Mouse (Mus musculus) lung, postnatal 10 days (tissue): ENCODE measurements around the gene Plek.
A peak's percentile ranks its signal among the peaks of the same experiment; 100 is the strongest.

Experiments
- DNase-seq: peaks from one replicate; pipeline ENCODE4 v3.0.0; 2021

Gene Plek

DNA sequence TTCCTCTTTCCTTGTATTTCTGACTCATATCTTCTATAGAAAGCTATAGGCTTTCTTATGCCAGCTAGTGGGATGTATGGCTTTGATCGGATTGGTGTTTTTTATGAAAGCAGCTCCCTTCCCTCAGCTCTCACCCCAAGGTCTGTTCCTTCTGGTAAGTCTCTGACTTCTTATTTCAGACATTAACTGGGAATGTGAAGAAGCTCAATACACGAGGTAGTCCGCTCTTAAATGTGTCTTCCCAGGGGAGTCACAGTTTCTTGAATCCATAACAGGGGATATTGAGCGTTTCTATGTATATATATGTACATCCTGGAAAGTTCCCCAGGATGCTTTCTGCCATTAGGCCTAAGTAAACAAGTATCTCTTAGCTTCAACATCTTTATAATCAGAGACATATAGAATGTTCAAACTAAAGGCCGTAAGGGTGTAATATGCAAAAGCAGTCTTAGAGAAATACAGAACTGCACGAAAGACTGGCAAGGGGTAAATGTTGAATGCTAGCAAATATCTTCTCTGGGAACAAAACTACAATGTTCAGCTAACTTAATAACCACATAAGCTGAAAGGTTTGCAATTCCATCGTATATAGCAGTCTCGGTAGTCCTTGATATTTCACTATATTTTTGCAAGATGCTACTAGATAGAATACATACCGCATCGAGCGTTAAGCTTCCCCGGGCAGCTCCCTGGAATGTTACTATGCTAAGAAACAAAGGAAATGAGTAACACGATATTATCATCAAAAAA, 101.8 kb downstream of the Plek start:
- DNase-seq, result no peak

DNA sequence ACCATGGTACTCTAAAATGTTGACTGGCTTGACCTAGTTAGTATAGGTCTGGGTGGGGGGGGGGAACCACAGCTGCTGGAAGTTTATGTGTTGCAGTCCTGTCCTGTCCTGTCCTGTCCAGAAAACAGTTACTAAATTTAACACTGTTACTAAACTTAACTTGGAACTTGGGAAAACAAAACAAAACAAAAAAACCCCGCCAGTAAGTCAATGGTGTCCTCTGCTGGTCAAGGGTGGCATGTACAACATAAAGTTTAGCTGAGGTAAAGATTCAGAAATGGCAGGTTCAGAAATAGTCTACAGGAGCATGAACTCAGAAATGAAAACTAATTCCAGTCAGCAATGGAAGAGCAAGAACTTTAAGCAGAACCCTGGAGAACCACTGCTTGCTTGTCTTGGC, 103.4 kb downstream of the Plek start:
- peak; percentile 68 for DNase-seq

DNA sequence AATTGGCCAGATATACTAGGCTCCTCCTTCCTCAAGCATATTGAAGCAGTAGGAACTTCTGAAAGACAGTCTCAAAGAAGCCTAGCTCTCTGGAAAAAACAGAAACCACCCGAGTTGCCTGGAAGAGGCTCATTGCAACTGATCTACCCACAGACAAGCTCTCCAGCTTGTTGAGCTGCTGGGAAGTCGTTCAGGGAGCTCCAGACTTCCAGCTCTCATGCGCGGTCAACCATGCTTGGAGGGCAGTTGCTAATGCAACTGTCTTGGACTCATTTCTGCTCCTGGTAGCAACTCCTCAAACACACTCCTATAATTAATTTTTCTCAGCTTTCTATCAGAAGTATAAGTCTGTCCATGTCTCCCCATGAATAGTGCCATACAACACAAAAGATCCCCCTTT, 109.2 kb downstream of the Plek start:
- DNase-seq, result no peak

DNA sequence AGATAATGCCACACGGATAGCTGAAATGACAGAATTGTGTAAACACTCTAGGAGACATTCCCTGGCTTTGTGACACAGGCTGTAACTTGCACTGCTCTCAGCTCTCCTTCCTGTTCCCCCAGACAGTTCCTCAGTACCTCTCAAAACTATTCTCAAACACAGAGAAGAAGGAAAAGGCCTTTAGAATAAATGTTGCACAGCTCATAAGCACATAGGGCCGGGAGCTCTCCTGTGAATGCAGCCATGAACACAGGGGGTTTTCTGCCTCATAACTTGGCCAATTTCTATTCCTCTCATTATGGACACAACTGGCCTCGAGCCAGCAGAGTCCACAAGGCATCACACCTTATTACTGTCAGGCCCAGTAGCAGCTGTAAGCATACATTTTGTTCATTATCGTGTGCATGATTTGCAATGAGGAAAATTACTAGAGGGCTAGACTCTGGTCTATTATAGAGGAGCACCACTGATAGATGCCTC, 110.2 kb downstream of the Plek start:
- no peak for DNase-seq

DNA sequence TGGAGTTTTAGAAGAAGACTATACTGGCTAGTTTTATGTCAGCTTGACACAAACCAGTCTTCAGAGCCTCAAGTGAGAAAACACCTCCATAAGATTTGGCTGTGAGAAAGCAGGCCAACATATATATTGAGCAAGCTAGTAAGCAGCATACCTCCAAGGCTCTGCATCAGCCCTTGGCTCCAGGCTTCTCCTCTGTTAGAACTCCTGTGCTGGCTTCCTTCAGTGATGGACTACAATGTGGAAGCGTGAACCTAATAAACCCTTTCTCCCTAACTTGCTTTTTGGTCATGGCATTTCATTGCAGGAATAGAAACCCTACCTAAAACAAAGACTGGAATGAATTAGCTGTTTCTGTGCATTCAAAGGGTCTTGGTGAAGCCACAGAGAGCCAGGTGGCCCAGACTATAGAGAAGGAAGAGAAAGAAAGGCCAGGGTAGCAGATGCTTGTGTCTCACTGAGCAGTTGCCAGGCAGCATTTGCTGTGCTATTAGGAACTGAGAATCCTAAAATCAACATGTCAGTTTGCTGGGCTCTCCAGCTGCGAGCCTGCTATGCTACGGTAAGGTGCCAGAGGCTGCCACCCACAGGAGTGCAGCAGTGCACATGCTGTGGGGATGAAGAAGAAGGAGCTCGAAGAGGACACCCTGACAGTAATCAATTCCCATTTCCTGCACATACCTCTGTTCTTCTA, 110.9 kb downstream of the Plek start:
- no peak for DNase-seq

DNA sequence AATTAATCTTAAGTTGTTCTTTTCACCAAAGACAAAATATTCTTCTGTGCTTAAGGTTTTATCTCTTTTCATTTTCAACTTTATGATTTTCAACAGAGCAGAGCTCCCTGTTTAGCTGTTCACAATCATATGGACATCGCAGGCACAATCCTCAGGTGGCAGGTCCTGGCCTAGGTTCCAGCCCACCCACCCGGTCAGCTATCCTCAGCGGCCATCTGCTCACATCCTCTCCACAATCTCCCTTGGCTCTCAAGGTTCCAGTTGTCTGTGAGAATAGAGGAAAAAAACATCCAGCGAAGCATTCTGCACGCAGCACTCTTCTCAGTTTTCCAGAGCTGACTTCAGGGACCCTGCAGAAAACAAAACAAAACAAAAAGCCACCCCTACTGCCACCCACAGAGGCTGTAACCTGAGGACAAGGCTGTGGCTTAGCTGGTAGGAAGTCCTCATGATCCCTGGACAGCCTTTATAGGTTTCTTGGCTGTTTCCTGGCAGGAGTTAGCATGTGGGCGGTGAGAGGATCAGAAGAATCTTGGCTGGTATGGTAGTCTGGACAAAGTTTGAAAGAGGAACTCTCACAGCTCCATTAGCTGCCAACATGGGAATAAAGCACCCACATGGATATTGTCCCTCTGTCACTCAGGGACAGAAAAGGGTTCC, 116.5 kb downstream of the Plek start:
- peak; percentile 29 for DNase-seq

DNA sequence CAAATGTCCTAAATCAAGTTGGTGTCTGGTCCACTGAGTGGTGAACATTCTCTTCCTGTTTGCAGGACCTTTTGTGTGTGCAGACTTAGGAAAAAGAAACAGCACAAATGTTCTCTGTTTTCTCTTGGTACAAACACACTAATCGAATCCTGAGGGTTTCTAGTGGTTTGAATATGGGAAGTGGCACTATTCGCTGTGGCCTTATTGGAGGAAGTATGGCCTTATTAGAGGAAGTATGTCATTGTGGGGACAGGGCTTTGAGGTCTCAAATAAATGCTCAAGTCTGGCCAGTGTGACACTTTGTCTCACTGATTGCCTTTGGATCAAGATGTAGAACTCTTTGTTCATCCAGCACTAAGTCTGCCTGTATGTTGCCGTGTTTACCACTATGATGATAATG, 120.0 kb downstream of the Plek start:
- DNase-seq, result no peak
